Mouse (Mus musculus) stomach, postnatal 0 days (tissue): ENCODE results near the gene Tifab. TPM values are rescaled to one million over a fixed set of nuclear protein-coding genes. Genes with fewer than 3 reads are reported as not detected.
A peak's percentile ranks its signal among the peaks of the same experiment; 100 is the strongest.

Experiments used
- ATAC-seq: fragments of 200-750 bp; cut with Nextera tagmentation; 2 replicates; pipeline ENCODE4 v1.8.0; 2017; ENCODE audit not compliant: low FRiP score, low TSS enrichment
- DNase-seq: peaks from one replicate; pipeline ENCODE4 v3.0.0-alpha.2; 2016; ENCODE audit warnings: low spot score
- H3K27ac ChIP-seq: fragments of 300-500 bp; sonication (generic); replicated peaks from 2 replicates; pipeline ENCODE4 v1.5.1; 2014; ENCODE audit warnings: mild to moderate bottlenecking, control low read depth
- H3K27me3 ChIP-seq: fragments of 300-500 bp; sonication (generic); 2 replicates; pipeline ENCODE4 v1.6.1; 2014; ENCODE audit warnings: low read length; ENCODE audit not compliant: control insufficient read depth, insufficient read depth
- H3K36me3 ChIP-seq: fragments of 300-500 bp; sonication (generic); 2 replicates; pipeline ENCODE4 v1.6.1; 2014; ENCODE audit warnings: low read length, mixed read lengths; ENCODE audit not compliant: control insufficient read depth, insufficient read depth
- H3K4me1 ChIP-seq: fragments of 300-500 bp; sonication (generic); replicated peaks from 2 replicates; pipeline ENCODE4 v1.6.1; 2014; ENCODE audit warnings: antibody characterized with exemption; ENCODE audit not compliant: control insufficient read depth, insufficient read depth
- H3K4me2 ChIP-seq: fragments of 300-500 bp; sonication (generic); replicated peaks from 2 replicates; pipeline ENCODE4 v1.6.1; 2014; ENCODE audit warnings: low read depth, mild to moderate bottlenecking, control low read depth, moderate library complexity
- H3K4me3 ChIP-seq: fragments of 300-500 bp; sonication (generic); 2 replicates; pipeline ENCODE4 v1.5.1; 2014; ENCODE audit warnings: low read depth, low read length, control low read depth
- H3K9ac ChIP-seq: fragments of 300-500 bp; sonication (generic); 2 replicates; pipeline ENCODE4 v1.6.1; 2014; ENCODE audit warnings: mild to moderate bottlenecking, low read length, control low read depth, mixed read lengths
- H3K9me3 ChIP-seq: fragments of 300-500 bp; sonication (generic); 2 replicates; pipeline ENCODE4 v1.6.1; 2016; ENCODE audit warnings: low read length; ENCODE audit not compliant: control insufficient read depth
- CTCF ChIP-seq: IDR thresholded peaks from 2 replicates; pipeline ENCODE4 v1.5.1; 2016; ENCODE audit warnings: antibody characterized with exemption, low read depth, mild to moderate bottlenecking, moderate library complexity
- EP300 ChIP-seq: optimal IDR thresholded peaks from 2 replicates; pipeline ENCODE3; 2016; ENCODE audit warnings: antibody characterized with exemption
- WGBS: fragments of 180-500 bp; shearing (Covaris S2); extraction: QIAGEN DNeasy Blood & Tissue Kit; methylation state at CpG from one replicate; pipeline ENCODE4 v1.1.7; 2014; 5-methylcytosine and 5-hydroxymethylcytosine counted together
- polyA plus RNA-seq: library from polyadenylated mRNA; unstranded; fragments of >200 nt; fragmentation: Nextera tagmentation; extraction: Ambion mirVana; gene quantifications from 2 replicates; pipeline ENCODE4 v1.2.1, GENCODE M21; 2015

Gene Tifab
- polyA plus RNA-seq, 1 experiment from 2014 or later: 2.4 TPM

DNA sequence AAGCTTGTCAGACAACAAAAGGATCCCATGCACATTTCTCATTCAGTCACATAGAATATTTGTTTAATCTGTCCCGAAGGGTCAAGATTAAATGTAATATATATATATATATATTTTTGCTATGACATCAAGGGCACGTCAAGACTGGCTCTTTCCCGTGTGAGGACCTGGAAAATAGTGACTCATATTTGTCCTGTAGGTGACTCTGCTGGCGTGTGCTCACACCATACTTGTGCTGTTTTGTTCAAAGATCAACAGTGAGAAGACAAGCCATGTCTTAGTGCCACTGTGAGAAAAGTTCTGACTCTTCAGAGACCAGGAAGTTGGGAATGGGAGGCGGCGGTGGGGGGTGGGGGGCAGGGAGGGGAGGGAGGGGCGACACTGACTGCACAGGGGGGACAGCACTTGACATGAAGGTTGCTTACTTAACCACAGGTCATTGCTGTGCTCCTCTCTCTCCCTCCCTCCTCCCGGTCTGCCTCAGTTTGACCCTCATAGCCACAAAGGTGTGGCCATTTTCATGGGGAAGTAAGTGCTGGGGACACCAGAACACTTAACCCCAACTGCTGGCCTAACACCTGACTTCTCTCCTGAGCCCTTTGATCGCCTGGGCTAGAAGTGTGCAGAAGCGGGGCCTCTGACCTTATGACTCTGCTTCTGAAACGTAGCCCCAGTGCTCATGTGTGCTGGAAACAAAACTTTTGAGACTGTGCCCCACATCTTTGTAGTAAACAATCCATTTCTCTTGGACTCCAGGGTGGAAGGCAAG lies 36.1 kb downstream of the Tifab start:
- Histone ChIP-seq H3K4me1 (0 out of 2 replicates have a peak, but pooled peaks cover 3% of the 10 kb centered on the region), H3K27ac (peak overlapping the region; percentile 70), H3K36me3 (no peaks in the 10 kb centered on the region), H3K4me2 (no peak overlapping the region), H3K27me3 (no peaks in the 10 kb centered on the region), H3K4me3 (no peak overlapping the region), H3K9ac (no peak overlapping the region), H3K9me3 (no peaks in the 10 kb centered on the region)
- ATAC-seq (peak; percentile 81), DNase-seq (no peak)
- TF ChIP-seq EP300: no peak
- no peak for TF ChIP-seq CTCF
- WGBS: 35% methylated on average over 10 of the region's 11 CpGs

DNA sequence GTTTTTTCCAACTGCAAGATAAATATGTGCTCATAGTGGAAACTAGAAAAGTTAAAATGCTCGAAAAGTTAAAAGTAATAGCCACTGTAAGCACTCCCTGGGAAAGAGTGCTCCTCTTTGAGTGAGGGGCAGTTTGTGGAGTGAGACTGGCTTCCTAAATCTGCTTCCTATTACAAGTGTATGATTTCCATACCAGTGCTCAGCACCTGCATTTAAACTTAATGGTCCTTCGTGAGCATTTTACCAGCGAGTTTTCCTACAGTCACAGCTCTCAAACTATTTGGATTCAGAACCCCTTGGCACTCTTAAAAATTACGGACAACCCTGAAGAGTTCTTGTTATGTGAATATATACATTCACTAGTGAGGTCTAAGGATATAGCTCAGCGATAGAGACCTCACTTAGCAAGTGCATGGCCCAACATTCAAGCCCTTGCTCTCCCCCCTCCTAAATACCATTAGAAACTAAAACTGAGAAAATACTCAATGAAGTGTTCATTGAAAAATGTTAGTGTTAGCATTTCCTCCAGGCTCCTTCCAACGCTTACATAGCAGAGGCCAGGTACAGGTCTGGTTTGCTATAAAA lies 39.4 kb downstream of the Tifab start:
- 55% methylated on average over 6 of the region's 6 CpGs for WGBS
- Histone ChIP-seq H3K9me3 (no peaks in the 10 kb centered on the region), H3K4me1 (peaks cover 6% of the 10 kb centered on the region; the same call in 1 of the 2 replicates), H3K27me3 (no peaks in the 10 kb centered on the region), H3K36me3 (no peaks in the 10 kb centered on the region), H3K4me3 (no peak overlapping the region), H3K4me2 (no peak overlapping the region), H3K9ac (no peak overlapping the region), H3K27ac (no peak overlapping the region)
- TF ChIP-seq EP300 (no peak), CTCF (no peak)
- ATAC-seq: no peak
- no peak for DNase-seq

GRCm38 (mm10) chr13:56136200-56136599 lies 42.5 kb downstream of the Tifab start, which contains the start of gene H2afy:
Gene H2afy, minus strand, starts transcription at chr13:56136361.
- H3K27me3 ChIP-seq: no peaks in the 10 kb centered on the region
- H3K4me1 ChIP-seq: peaks cover 12% of the 10 kb centered on the region; the same call in 1 of the 2 replicates
- peak within 1 kb of the TSS; percentile 98 for H3K9ac ChIP-seq
- peak within 1 kb of the TSS; percentile 92 for H3K27ac ChIP-seq
- DNase-seq: no peak
- WGBS: 79% methylated on average over 2 of the region's 2 CpGs
- no peaks in the 10 kb centered on the region for H3K9me3 ChIP-seq
- no peaks in the 10 kb centered on the region for H3K36me3 ChIP-seq
- H3K4me3 ChIP-seq: peak within 1 kb of the TSS; percentile 96
- peak within 1 kb of the TSS; percentile 93 for H3K4me2 ChIP-seq
- TF ChIP-seq EP300: no peak
- TF ChIP-seq CTCF: no peak
- no peak for ATAC-seq

DNA sequence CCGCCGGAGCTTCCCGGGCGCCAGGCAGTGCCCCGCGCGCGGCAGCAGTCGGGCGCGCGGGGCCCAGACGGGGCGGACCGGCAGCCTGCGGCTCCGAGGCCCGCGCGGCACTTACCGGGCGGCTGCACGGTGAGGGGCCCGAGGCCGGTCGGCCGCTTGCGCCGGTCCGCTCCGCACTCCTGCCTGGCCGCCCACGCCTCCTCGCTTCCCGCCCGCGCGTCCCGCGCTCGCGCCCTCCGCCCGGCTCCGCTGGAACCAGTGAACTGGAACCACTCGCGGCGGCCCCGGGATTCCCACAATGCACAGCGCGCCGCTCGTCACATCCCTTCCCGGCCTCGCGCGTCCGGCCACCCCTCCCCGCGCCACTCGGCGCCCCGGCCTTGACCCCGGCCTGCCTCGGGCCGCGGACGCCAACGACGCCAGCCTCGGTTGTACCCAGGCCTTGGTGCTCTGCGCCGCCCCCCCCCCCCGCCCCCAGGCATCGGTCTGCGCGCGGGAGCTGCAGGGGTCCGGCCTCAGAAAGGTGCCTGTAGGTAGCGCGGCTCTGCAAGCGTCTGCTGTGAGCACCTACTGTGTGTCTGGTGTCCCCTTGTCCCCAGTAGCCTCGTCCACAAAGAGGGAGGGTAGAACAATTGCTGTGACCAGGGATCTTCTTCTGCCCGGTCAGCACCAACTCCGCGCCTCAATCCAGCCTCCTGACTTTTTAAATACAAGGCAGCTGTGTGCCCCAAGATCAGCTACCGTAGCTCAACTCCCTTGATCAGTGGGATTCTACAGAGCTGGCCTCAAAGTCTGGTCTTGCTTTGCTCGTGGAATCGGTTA lies 43.2 kb downstream of the Tifab start:
- TF ChIP-seq EP300 (no peak), CTCF (no peak)
- ATAC-seq: peak; percentile 86
- Histone ChIP-seq H3K4me2 (peak overlapping the region; percentile 93), H3K9ac (peak overlapping the region; percentile 98), H3K4me3 (peak overlapping the region; percentile 96), H3K4me1 (peaks cover 12% of the 10 kb centered on the region; the same call in 1 of the 2 replicates), H3K9me3 (no peaks in the 10 kb centered on the region), H3K27ac (peak overlapping the region; percentile 92), H3K36me3 (no peaks in the 10 kb centered on the region), H3K27me3 (no peaks in the 10 kb centered on the region)
- under 1% methylated on average over 59 of the region's 89 CpGs for WGBS
- DNase-seq: peak; percentile 91

DNA sequence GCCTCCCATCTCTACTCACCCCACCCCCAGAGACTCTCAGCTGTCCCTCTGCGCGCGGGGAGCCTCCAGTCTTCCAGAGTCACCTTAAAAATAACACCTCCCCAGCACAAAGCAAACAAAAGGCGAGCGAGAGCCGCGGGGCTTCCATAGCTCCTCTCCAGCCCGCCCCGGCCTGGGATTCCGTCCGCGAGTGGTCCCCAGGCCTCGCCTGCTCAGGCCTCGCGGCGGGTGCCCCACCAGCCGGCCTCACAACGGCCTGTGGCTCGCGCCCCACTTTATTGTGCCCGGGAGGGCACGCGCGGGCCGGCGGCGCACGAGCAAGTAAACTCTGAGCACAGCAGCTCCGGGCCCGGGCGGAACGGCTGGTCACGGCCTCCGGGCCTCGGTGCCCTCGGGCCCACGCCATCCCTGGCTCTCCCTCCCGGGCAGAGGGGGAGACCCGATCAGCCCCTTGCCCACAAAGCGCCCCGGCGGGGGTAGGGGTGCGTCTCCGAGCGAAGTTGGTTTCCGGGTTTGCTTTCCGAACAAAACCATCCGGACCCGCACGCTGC lies 44.0 kb downstream of the Tifab start:
- no peaks in the 10 kb centered on the region for H3K9me3 ChIP-seq
- no peaks in the 10 kb centered on the region for H3K36me3 ChIP-seq
- peak overlapping the region; percentile 92 for H3K27ac ChIP-seq
- peak; percentile 45 for ATAC-seq
- WGBS: under 1% methylated on average over 27 of the region's 50 CpGs
- peak overlapping the region; percentile 98 for H3K9ac ChIP-seq
- H3K4me2 ChIP-seq: peak overlapping the region; percentile 93
- peaks cover 12% of the 10 kb centered on the region; the same call in 1 of the 2 replicates for H3K4me1 ChIP-seq
- peak overlapping the region; percentile 96 for H3K4me3 ChIP-seq
- peak; percentile 60 for DNase-seq
- H3K27me3 ChIP-seq: no peaks in the 10 kb centered on the region
- TF ChIP-seq CTCF: no peak
